Comparison of ENCODE assay signal across 8 mouse cellular contexts in the genomic region with DNA sequence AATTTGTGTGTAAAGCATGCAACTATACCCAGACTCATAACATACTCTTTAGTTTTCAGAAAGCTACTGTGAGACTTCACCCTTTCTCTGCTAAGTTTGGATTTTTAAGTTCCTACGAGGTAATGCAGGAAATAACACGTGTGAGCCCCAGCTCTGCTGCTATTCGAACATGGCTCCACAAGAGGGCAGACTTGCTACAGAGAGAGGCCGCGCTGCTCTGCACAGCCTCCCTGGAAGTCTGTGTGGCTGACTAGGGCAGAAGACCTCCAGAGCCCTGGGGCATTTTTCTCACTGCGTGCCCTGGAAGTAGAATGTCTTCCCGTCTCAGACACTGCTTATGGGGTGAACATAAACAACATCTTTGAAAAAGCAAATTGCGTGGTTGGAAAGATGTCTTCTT.
DNase-seq lines count a peak whose midpoint lies in the region; ATAC-seq and TF ChIP-seq lines count a peak whose summit lies in the region.
"Had no signal": no experiment of that assay in that cellular context is flagged by ENCODE, and none has a peak within 500 bp of the region (broad histone marks: within the 10 kb centered on the region; RNA-seq: fewer than 3 reads in every experiment).

No protein-coding gene starts in this region.

- no peak overlapping the region for H3K4me2 ChIP-seq in hindbrain, embryonic 12.5 days (replicated peaks)
- H3K4me2 ChIP-seq: limb, embryonic 13.5 days had no signal

- 16% methylated on average over 8 of the region's 8 CpGs for WGBS in hindbrain, embryonic 12.5 days

- no peaks in the 10 kb centered on the region for H3K9me3 ChIP-seq in G1E (replicated peaks)
- H3K9me3 ChIP-seq in hindbrain, embryonic 12.5 days (replicated peaks) = no peaks in the 10 kb centered on the region
- H3K9me3 ChIP-seq: limb, embryonic 13.5 days had no signal

- 0 out of 2 replicates have a peak, but pooled peaks have one; percentile 34 for ATAC-seq in G1E (ENCODE audit: extremely low read depth, insufficient number of reproducible peaks, low FRiP score, poor library complexity, severe bottlenecking)
- peak; percentile 85 for ATAC-seq in hindbrain, embryonic 12.5 days (ENCODE audit: low FRiP score)
- ATAC-seq in megakaryocyte progenitor cell, adult 5-6 weeks (replicated peaks; ENCODE audit: poor library complexity) = peak; percentile 92

- DNase-seq in G1E (ENCODE audit: low spot score) = no peak
- DNase-seq in adrenal gland, postnatal 10 days = peak; percentile 64
- DNase-seq in embryo, embryonic 11.5 days (ENCODE audit: low read depth, low spot score) = peak; percentile 46
- DNase-seq in layer of hippocampus, postnatal 10 days (ENCODE audit: low spot score in 2 of 2) = peak; percentile 74 to 78
- DNase-seq in skeletal muscle tissue, adult 2 months (ENCODE audit: low read depth, low spot score) = peak; percentile 4

- H3K9ac ChIP-seq in hindbrain, embryonic 12.5 days = no peak overlapping the region
- H3K9ac ChIP-seq: limb, embryonic 13.5 days had no signal

- H3K36me3 ChIP-seq in G1E (replicated peaks) = no peaks in the 10 kb centered on the region
- no peaks in the 10 kb centered on the region for H3K36me3 ChIP-seq in hindbrain, embryonic 12.5 days
- H3K36me3 ChIP-seq: limb, embryonic 13.5 days had no signal

- no peaks in the 10 kb centered on the region for H3K27me3 ChIP-seq in G1E (ENCODE audit: insufficient read depth, low read length)
- no peaks in the 10 kb centered on the region for H3K27me3 ChIP-seq in hindbrain, embryonic 12.5 days

- H3K27ac ChIP-seq in hindbrain, embryonic 12.5 days = no peak overlapping the region
- H3K27ac ChIP-seq: limb, embryonic 13.5 days had no signal

- no peaks in the 10 kb centered on the region for H3K4me1 ChIP-seq in G1E (ENCODE audit: insufficient read depth, low read depth, low read length)
- no peaks in the 10 kb centered on the region for H3K4me1 ChIP-seq in hindbrain, embryonic 12.5 days
- H3K4me1 ChIP-seq: limb, embryonic 13.5 days had no signal

- H3K4me3 ChIP-seq in G1E (ENCODE audit: low read depth, low read length) = no peak overlapping the region
- H3K4me3 ChIP-seq in hindbrain, embryonic 12.5 days = no peak overlapping the region
- H3K4me3 ChIP-seq: limb, embryonic 13.5 days had no signal

- TF ChIP-seq CTCF in G1E (IDR thresholded peaks at IDR 0.05; ENCODE audit: low read depth, low read length) = peak; percentile 58

Comparison
In these comparisons a context has a peak if more than half of its experiments do, and no peak if none do; other contexts are left out.
1. ATAC-seq: peak in every context shown above with its lines; median percentile 92 in megakaryocyte progenitor cell, adult 5-6 weeks; 85 in hindbrain, embryonic 12.5 days; 34 in G1E.